Mouse (Mus musculus) midbrain, embryonic 14.5 days (tissue): ENCODE data around the gene Nrbp1. TPM values are rescaled to one million over a fixed set of nuclear protein-coding genes. Genes with fewer than 3 reads are reported as not detected.

Source experiments
- ATAC-seq: fragments of 200-750 bp; cut with Nextera tagmentation; 2 replicates; pipeline ENCODE4 v1.8.0; 2017; ENCODE audit warnings: moderate number of reproducible peaks, moderate library complexity; ENCODE audit not compliant: low FRiP score, low TSS enrichment
- DNase-seq: peaks from one replicate; pipeline ENCODE4 v3.0.0-alpha.2; 2015
- H3K27ac ChIP-seq: fragments of 300-500 bp; sonication (generic); replicated peaks from 2 replicates; pipeline ENCODE4 v1.5.1; 2014; ENCODE audit warnings: mild to moderate bottlenecking, low read depth, low read length, moderate library complexity
- H3K27me3 ChIP-seq: fragments of 300-500 bp; sonication (generic); 2 replicates; pipeline ENCODE4 v1.6.1; 2014; ENCODE audit warnings: low read length, control low read depth, mixed read lengths; ENCODE audit not compliant: control insufficient read depth, insufficient read depth
- H3K36me3 ChIP-seq: fragments of 300-500 bp; sonication (generic); 2 replicates; pipeline ENCODE4 v1.6.1; 2014; ENCODE audit warnings: low read length, control low read depth; ENCODE audit not compliant: control insufficient read depth, insufficient read depth
- H3K4me1 ChIP-seq: fragments of 300-500 bp; sonication (generic); 2 replicates; pipeline ENCODE4 v1.6.1; 2014; ENCODE audit warnings: mild to moderate bottlenecking, antibody characterized with exemption, low read length, control low read depth; ENCODE audit not compliant: control insufficient read depth, insufficient read depth
- H3K4me2 ChIP-seq: fragments of 300-500 bp; sonication (generic); 2 replicates; pipeline ENCODE4 v1.6.1; 2014; ENCODE audit warnings: mild to moderate bottlenecking, low read length, moderate library complexity
- H3K4me3 ChIP-seq: fragments of 300-500 bp; sonication (generic); replicated peaks from 2 replicates; pipeline ENCODE4 v1.5.1; 2014; ENCODE audit warnings: low read depth, low read length
- H3K9ac ChIP-seq: fragments of 300-500 bp; sonication (generic); replicated peaks from 2 replicates; pipeline ENCODE4 v1.6.1; 2014; ENCODE audit warnings: mild to moderate bottlenecking, low read length, moderate library complexity
- H3K9me3 ChIP-seq: fragments of 300-500 bp; sonication (generic); 2 replicates; pipeline ENCODE4 v1.6.1; 2016; ENCODE audit warnings: low read length, control low read depth, mixed read lengths; ENCODE audit not compliant: control insufficient read depth
- WGBS: fragments of 180-500 bp; shearing (Covaris S2); extraction: QIAGEN DNeasy Blood & Tissue Kit; methylation state at CpG from one replicate; pipeline ENCODE4 v1.1.7; 2014; 5-methylcytosine and 5-hydroxymethylcytosine counted together
- polyA plus RNA-seq: library from polyadenylated mRNA; unstranded; fragments of >200 nt; fragmentation: Nextera tagmentation; extraction: Ambion mirVana; gene quantifications from 2 replicates; pipeline ENCODE4 v1.2.1, GENCODE M21; 2014

Gene Nrbp1
- polyA plus RNA-seq, 1 experiment from 2014 or later = 153 TPM

- H3K9me3 ChIP-seq = no peaks in the 10 kb centered on the region
- ATAC-seq (peak; percentile 41; the same call in 1 of the 2 replicates), DNase-seq (peak; percentile 48)
- peak overlapping the region; percentile 88 for H3K27ac ChIP-seq
- H3K4me3 ChIP-seq = peak overlapping the region; percentile 88
- H3K4me2 ChIP-seq = peak overlapping the region; percentile 91
- H3K9ac ChIP-seq = peak overlapping the region; percentile 98
- peaks cover 17% of the 10 kb centered on the region for H3K4me1 ChIP-seq
- H3K27me3 ChIP-seq = no peaks in the 10 kb centered on the region
- 4% methylated on average over 29 of the region's 29 CpGs for WGBS
- H3K36me3 ChIP-seq = peaks cover 16% of the 10 kb centered on the region
Measured at GRCm38 (mm10) chr5:31294964-31295605, 54.4 kb downstream of the Nrbp1 start.

DNA sequence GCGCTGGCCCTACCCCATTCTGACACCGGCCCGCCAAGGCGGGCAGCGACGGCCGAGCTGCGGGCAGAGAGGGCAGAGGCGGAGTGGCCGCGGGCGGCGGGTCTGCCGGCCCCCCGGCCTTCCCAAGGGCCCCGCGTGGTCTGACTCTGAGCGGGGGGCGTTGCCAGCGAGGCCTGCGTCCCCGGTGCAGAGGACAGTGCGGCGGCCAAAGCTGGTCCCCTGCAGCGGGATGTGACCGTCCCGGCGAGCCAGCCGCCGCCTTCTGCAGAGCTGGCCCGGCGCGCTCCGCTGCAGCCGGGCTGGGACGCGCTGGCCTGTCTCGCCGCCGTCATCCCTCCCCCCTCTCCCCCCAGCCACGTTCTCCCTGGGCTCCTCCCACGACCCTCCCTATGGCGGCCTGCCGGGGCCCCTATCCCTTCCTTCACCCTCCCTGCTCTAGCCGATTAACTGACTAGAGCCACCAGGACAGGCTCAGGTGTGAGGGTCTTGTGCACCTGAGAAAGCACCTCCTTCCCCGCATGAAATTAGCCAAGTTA, 55.0 kb downstream of the Nrbp1 start, which contains the start of gene Fndc4:
Fndc4 (minus strand) TSS at position 475 of the 536 bp plus-strand sequence.
- peak; percentile 79 for ATAC-seq
- no peaks in the 10 kb centered on the region for H3K27me3 ChIP-seq
- H3K4me2 ChIP-seq = peak within 1 kb of the TSS; percentile 91
- WGBS = 0% methylated on average over 38 of the region's 46 CpGs
- peaks cover 16% of the 10 kb centered on the region for H3K36me3 ChIP-seq
- DNase-seq = peak; percentile 86
- H3K9ac ChIP-seq = peak within 1 kb of the TSS; percentile 98
- no peaks in the 10 kb centered on the region for H3K9me3 ChIP-seq
- peak within 1 kb of the TSS; percentile 88 for H3K27ac ChIP-seq
- H3K4me1 ChIP-seq = peaks cover 13% of the 10 kb centered on the region
- H3K4me3 ChIP-seq = peak within 1 kb of the TSS; percentile 88

DNA sequence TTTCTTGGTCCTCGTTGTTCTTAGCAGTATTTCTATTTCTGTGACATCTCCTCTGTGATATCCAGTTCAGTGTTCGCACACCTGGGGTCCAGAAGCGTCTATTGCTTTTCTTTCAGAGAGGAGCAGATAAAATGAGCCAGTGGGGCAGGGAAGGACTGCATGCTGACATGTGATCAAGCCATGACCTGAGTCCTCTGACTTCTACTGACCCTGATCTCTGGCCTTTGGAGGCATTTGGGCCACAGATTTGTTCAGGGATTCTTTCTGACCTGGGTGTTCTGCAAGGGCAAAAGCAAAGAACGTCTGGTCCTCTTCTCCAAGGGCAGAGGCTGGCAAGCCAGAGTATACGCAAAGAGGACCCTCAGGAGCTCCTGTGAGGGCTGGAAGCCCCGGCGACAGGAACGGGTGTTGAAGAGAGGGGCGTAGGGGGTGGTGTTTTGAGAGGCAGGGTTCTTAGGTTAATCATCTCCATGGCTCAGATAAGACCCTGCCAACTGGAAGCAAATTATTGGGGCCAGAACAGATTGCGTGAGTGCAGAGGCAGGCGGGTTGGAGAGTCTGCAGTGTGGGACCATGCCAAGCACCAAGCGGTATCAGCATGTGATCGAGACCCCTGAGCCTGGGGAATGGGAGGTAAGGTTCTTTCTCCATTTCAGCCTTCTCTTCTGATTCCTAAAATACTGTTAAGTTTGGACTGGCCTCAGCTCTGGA, 56.5 kb downstream of the Nrbp1 start, which contains the start of gene Gckr:
Gckr (plus strand) TSS at position 397 of the 711 bp plus-strand sequence.
- no peak for DNase-seq
- WGBS = 84% methylated on average over 13 of the region's 13 CpGs
- Histone ChIP-seq H3K9ac (peak within 1 kb of the TSS; percentile 98; the same call in 1 of the 2 replicates), H3K9me3 (no peaks in the 10 kb centered on the region), H3K4me3 (peak within 1 kb of the TSS; percentile 88), H3K36me3 (peaks cover 16% of the 10 kb centered on the region), H3K27ac (peak within 1 kb of the TSS; percentile 88; the same call in 1 of the 2 replicates), H3K4me1 (peaks cover 10% of the 10 kb centered on the region; the same call in 1 of the 2 replicates), H3K4me2 (peak within 1 kb of the TSS; percentile 91), H3K27me3 (no peaks in the 10 kb centered on the region)
- ATAC-seq = no peak

- 77% methylated on average over 3 of the region's 3 CpGs for WGBS
Measured at GRCm38 (mm10) chr5:31297981-31298380, 57.3 kb downstream of the Nrbp1 start.

GRCm38 (mm10) chr5:31298486-31298885, 57.8 kb downstream of the Nrbp1 start:
- Histone ChIP-seq H3K27ac (no peak overlapping the region), H3K9ac (no peak overlapping the region), H3K27me3 (no peaks in the 10 kb centered on the region), H3K36me3 (peaks cover 8% of the 10 kb centered on the region), H3K9me3 (no peaks in the 10 kb centered on the region), H3K4me3 (no peak overlapping the region), H3K4me1 (peaks cover 10% of the 10 kb centered on the region; the same call in 1 of the 2 replicates), H3K4me2 (no peak overlapping the region)
- DNase-seq = no peak
- WGBS = 63% methylated on average over 2 of the region's 2 CpGs
- no peak for ATAC-seq

More at GRCm38 (mm10) chr5:31297981-31298380, 57.3 kb downstream of the Nrbp1 start:
- Histone ChIP-seq H3K4me3 (no peak overlapping the region), H3K9ac (no peak overlapping the region), H3K9me3 (no peaks in the 10 kb centered on the region), H3K36me3 (peaks cover 13% of the 10 kb centered on the region), H3K27me3 (no peaks in the 10 kb centered on the region), H3K4me1 (peaks cover 10% of the 10 kb centered on the region; the same call in 1 of the 2 replicates), H3K4me2 (no peak overlapping the region), H3K27ac (no peak overlapping the region)
- DNase-seq (no peak), ATAC-seq (no peak)

Other genes starting within 250 kb of the Nrbp1 start
- gene Atraid, start 192.6 kb upstream of the Nrbp1 start, polyA plus RNA-seq = 163 and 183 TPM in 2 replicates
- gene Slc5a6, start 191.9 kb upstream of the Nrbp1 start, polyA plus RNA-seq = 19.2 and 19.6 TPM in 2 replicates
- gene Cad, start 186.1 kb upstream of the Nrbp1 start, polyA plus RNA-seq = 11.8 and 17.2 TPM in 2 replicates
- not detected in 2 replicates for gene Dnajc5g, start 134.6 kb upstream of the Nrbp1 start, polyA plus RNA-seq
- 19.8 and 20.0 TPM in 2 replicates for gene Slc30a3, start 132.6 kb upstream of the Nrbp1 start, polyA plus RNA-seq
- gene Trim54, start 124.2 kb upstream of the Nrbp1 start, polyA plus RNA-seq = not detected in 2 replicates
- gene Ucn, start 102.0 kb upstream of the Nrbp1 start, polyA plus RNA-seq = not detected in 2 replicates
- 49.0 and 49.9 TPM in 2 replicates for gene Mpv17, start 86.6 kb upstream of the Nrbp1 start, polyA plus RNA-seq
- gene Gm29609, start 61.0 kb upstream of the Nrbp1 start, polyA plus RNA-seq = 0.70 and 1.7 TPM in 2 replicates
- gene Gtf3c2, start 60.7 kb upstream of the Nrbp1 start, polyA plus RNA-seq = 48.5 and 68.0 TPM in 2 replicates
- gene Snx17, start 47.6 kb upstream of the Nrbp1 start, polyA plus RNA-seq = 114 and 119 TPM in 2 replicates
- 78.3 and 91.6 TPM in 2 replicates for gene Eif2b4, start 47.4 kb upstream of the Nrbp1 start, polyA plus RNA-seq
- gene Zfp513, start 38.6 kb upstream of the Nrbp1 start, polyA plus RNA-seq = 8.7 and 8.9 TPM in 2 replicates
- 162 and 163 TPM in 2 replicates for gene Ppm1g, start 20.2 kb upstream of the Nrbp1 start, polyA plus RNA-seq
- 0.72 and 0.74 TPM in 2 replicates for gene Gm9970, start 368 bp downstream of the Nrbp1 start, polyA plus RNA-seq
- gene Krtcap3, start 10.8 kb downstream of the Nrbp1 start, polyA plus RNA-seq = 2.5 and 3.0 TPM in 2 replicates
- 26.7 and 28.1 TPM in 2 replicates for gene Ift172, start 50.3 kb downstream of the Nrbp1 start, polyA plus RNA-seq
- 86.9 and 128 TPM in 2 replicates for gene Fndc4, start 55.2 kb downstream of the Nrbp1 start, polyA plus RNA-seq
- 0.16 and 0.53 TPM in 2 replicates for gene Gckr, start 56.6 kb downstream of the Nrbp1 start, polyA plus RNA-seq
- gene Zfp512, start 211.6 kb downstream of the Nrbp1 start, polyA plus RNA-seq = 87.8 and 113 TPM in 2 replicates
- 0.13 TPM in 1 of 2 replicates, not detected in the other for gene 4930548H24Rik, start 244.9 kb downstream of the Nrbp1 start, polyA plus RNA-seq